Mouse (Mus musculus) intestine, embryonic 15.5 days (tissue): ENCODE data around the gene Gemin6. TPM values are rescaled to one million over a fixed set of nuclear protein-coding genes. Genes with fewer than 3 reads are reported as not detected.
A peak's percentile ranks its signal among the peaks of the same experiment; 100 is the strongest.
"Not testable (repeated sequence)": the region's sequence is repeated elsewhere in the genome, so short reads cannot be mapped to it uniquely, and the experiment has no call there.

ENCODE experiments used
- ATAC-seq: fragments of 200-750 bp; cut with Nextera tagmentation; 2 replicates; pipeline ENCODE4 v1.8.0; 2017; ENCODE audit warnings: moderate TSS enrichment, moderate library complexity
- H3K27ac ChIP-seq: fragments of 300-500 bp; sonication (generic); 2 replicates; pipeline ENCODE4 v1.5.1; 2015; ENCODE audit warnings: mild to moderate bottlenecking, inconsistent platforms
- H3K27me3 ChIP-seq: fragments of 300-500 bp; sonication (generic); replicated peaks from 2 replicates; pipeline ENCODE4 v1.6.1; 2015; ENCODE audit warnings: inconsistent platforms
- H3K36me3 ChIP-seq: fragments of 300-500 bp; sonication (generic); 2 replicates; pipeline ENCODE4 v1.6.1; 2015; ENCODE audit warnings: inconsistent platforms
- H3K4me1 ChIP-seq: fragments of 300-500 bp; sonication (generic); replicated peaks from 2 replicates; pipeline ENCODE4 v1.6.1; 2015; ENCODE audit warnings: inconsistent platforms
- H3K4me2 ChIP-seq: fragments of 300-500 bp; sonication (generic); replicated peaks from 2 replicates; pipeline ENCODE4 v1.6.1; 2015; ENCODE audit warnings: mild to moderate bottlenecking, inconsistent platforms
- H3K4me3 ChIP-seq: fragments of 300-500 bp; sonication (generic); replicated peaks from 2 replicates; pipeline ENCODE4 v1.5.1; 2015; ENCODE audit warnings: inconsistent platforms
- H3K9ac ChIP-seq: fragments of 300-500 bp; sonication (generic); 2 replicates; pipeline ENCODE4 v1.6.1; 2015; ENCODE audit warnings: inconsistent platforms
- H3K9me3 ChIP-seq: fragments of 300-500 bp; sonication (generic); 2 replicates; pipeline ENCODE4 v1.6.1; 2016; ENCODE audit warnings: inconsistent platforms
- WGBS: fragments of 180-500 bp; shearing (Covaris S2); methylation state at CpG from one replicate; pipeline ENCODE4 v1.1.7; 2015; 5-methylcytosine and 5-hydroxymethylcytosine counted together
- polyA plus RNA-seq: library from polyadenylated mRNA; unstranded; fragments of >200 nt; fragmentation: Nextera tagmentation; extraction: Ambion mirVana; gene quantifications from 2 replicates; pipeline ENCODE4 v1.2.1, GENCODE M21; 2015

Gene Gemin6
- 44.9 and 49.1 TPM in 2 replicates for polyA plus RNA-seq

GRCm38 (mm10) chr17:80224326-80225116, at the start of gene Gemin6:
Gemin6 (plus strand) TSS chr17:80224441.
- H3K36me3 ChIP-seq: 0 out of 2 replicates have a peak, but pooled peaks cover 3% of the 10 kb centered on the region
- ATAC-seq: peak; percentile 98
- H3K27ac ChIP-seq: peak within 1 kb of the TSS; percentile 78
- no peaks in the 10 kb centered on the region for H3K27me3 ChIP-seq
- peak within 1 kb of the TSS; percentile 79 for H3K4me2 ChIP-seq
- H3K9ac ChIP-seq: peak within 1 kb of the TSS; percentile 53
- under 1% methylated on average over 33 of the region's 33 CpGs for WGBS
- H3K4me1 ChIP-seq: no peaks in the 10 kb centered on the region
- peak within 1 kb of the TSS; percentile 58 for H3K4me3 ChIP-seq
- no peaks in the 10 kb centered on the region for H3K9me3 ChIP-seq

GRCm38 (mm10) chr17:80174699-80175385, 49.4 kb upstream of the Gemin6 start:
- WGBS: 73% methylated on average over 19 of the region's 19 CpGs
- Histone ChIP-seq H3K27ac (no peak overlapping the region), H3K9me3 (no peaks in the 10 kb centered on the region), H3K27me3 (no peaks in the 10 kb centered on the region), H3K4me3 (no peak overlapping the region), H3K9ac (no peak overlapping the region), H3K4me1 (no peaks in the 10 kb centered on the region), H3K4me2 (no peak overlapping the region), H3K36me3 (no peaks in the 10 kb centered on the region)
- no peak for ATAC-seq

GRCm38 (mm10) chr17:80175386-80175739, 48.9 kb upstream of the Gemin6 start:
- no peak overlapping the region for H3K27ac ChIP-seq
- H3K27me3 ChIP-seq: no peaks in the 10 kb centered on the region
- H3K4me1 ChIP-seq: no peaks in the 10 kb centered on the region
- no peaks in the 10 kb centered on the region for H3K9me3 ChIP-seq
- H3K9ac ChIP-seq: no peak overlapping the region
- no peak overlapping the region for H3K4me3 ChIP-seq
- WGBS: 86% methylated on average over 4 of the region's 4 CpGs
- no peaks in the 10 kb centered on the region for H3K36me3 ChIP-seq
- no peak for ATAC-seq
- H3K4me2 ChIP-seq: no peak overlapping the region

GRCm38 (mm10) chr17:80175966-80176365, 48.3 kb upstream of the Gemin6 start:
- no peaks in the 10 kb centered on the region for H3K9me3 ChIP-seq
- no peak for ATAC-seq
- H3K36me3 ChIP-seq: no peaks in the 10 kb centered on the region
- H3K27ac ChIP-seq: no peak overlapping the region
- H3K4me2 ChIP-seq: no peak overlapping the region
- no peaks in the 10 kb centered on the region for H3K4me1 ChIP-seq
- 92% methylated on average over 3 of the region's 3 CpGs for WGBS
- H3K4me3 ChIP-seq: no peak overlapping the region
- no peaks in the 10 kb centered on the region for H3K27me3 ChIP-seq
- no peak overlapping the region for H3K9ac ChIP-seq

GRCm38 (mm10) chr17:80178846-80179245, 45.4 kb upstream of the Gemin6 start:
- not testable (repeated sequence) for H3K27ac ChIP-seq, H3K27me3 ChIP-seq, H3K9ac ChIP-seq, H3K4me3 ChIP-seq, ATAC-seq, H3K36me3 ChIP-seq, H3K4me1 ChIP-seq, H3K9me3 ChIP-seq, H3K4me2 ChIP-seq
- 97% methylated on average over 3 of the region's 3 CpGs for WGBS

GRCm38 (mm10) chr17:80179959-80180358, 44.3 kb upstream of the Gemin6 start:
- ATAC-seq: peak; percentile 61
- H3K27ac ChIP-seq: no peak overlapping the region
- H3K4me2 ChIP-seq: no peak overlapping the region
- H3K4me1 ChIP-seq: no peaks in the 10 kb centered on the region
- 1% methylated on average over 6 of the region's 6 CpGs for whole genome bisulfite sequencing
- no peak overlapping the region for H3K4me3 ChIP-seq
- H3K36me3 ChIP-seq: no peaks in the 10 kb centered on the region
- H3K27me3 ChIP-seq: no peaks in the 10 kb centered on the region
- no peaks in the 10 kb centered on the region for H3K9me3 ChIP-seq
- H3K9ac ChIP-seq: no peak overlapping the region

GRCm38 (mm10) chr17:80180468-80180867, 43.8 kb upstream of the Gemin6 start:
- Histone ChIP-seq H3K27me3 (no peaks in the 10 kb centered on the region), H3K36me3 (no peaks in the 10 kb centered on the region), H3K9me3 (no peaks in the 10 kb centered on the region), H3K4me2 (no peak overlapping the region), H3K4me3 (no peak overlapping the region), H3K9ac (no peak overlapping the region), H3K27ac (no peak overlapping the region), H3K4me1 (no peaks in the 10 kb centered on the region)
- peak; percentile 51 for ATAC-seq

- WGBS: 82% methylated on average over 10 of the region's 10 CpGs
- H3K27me3 ChIP-seq: no peaks in the 10 kb centered on the region
Measured at GRCm38 (mm10) chr17:80183615-80184014, 40.6 kb upstream of the Gemin6 start.

GRCm38 (mm10) chr17:80193075-80193474, 31.2 kb upstream of the Gemin6 start:
- no peak for ATAC-seq
- 66% methylated on average over 5 of the region's 5 CpGs for WGBS
- H3K36me3 ChIP-seq: peaks cover 6% of the 10 kb centered on the region; the same call in 1 of the 2 replicates

More at GRCm38 (mm10) chr17:80183615-80184014, 40.6 kb upstream of the Gemin6 start:
- no peak overlapping the region for H3K9ac ChIP-seq
- no peaks in the 10 kb centered on the region for H3K4me1 ChIP-seq
- H3K27ac ChIP-seq: no peak overlapping the region
- no peaks in the 10 kb centered on the region for H3K9me3 ChIP-seq
- H3K36me3 ChIP-seq: no peaks in the 10 kb centered on the region
- no peak for ATAC-seq
- H3K4me3 ChIP-seq: no peak overlapping the region
- no peak overlapping the region for H3K4me2 ChIP-seq

GRCm38 (mm10) chr17:80199160-80199778, 25.0 kb upstream of the Gemin6 start:
- H3K27ac ChIP-seq: no peak overlapping the region
- H3K4me1 ChIP-seq: no peaks in the 10 kb centered on the region
- no peak overlapping the region for H3K9ac ChIP-seq
- peaks cover 24% of the 10 kb centered on the region for H3K36me3 ChIP-seq
- H3K27me3 ChIP-seq: no peaks in the 10 kb centered on the region
- 95% methylated on average over 3 of the region's 3 CpGs for WGBS
- no peak overlapping the region for H3K4me2 ChIP-seq
- H3K4me3 ChIP-seq: no peak overlapping the region
- no peaks in the 10 kb centered on the region for H3K9me3 ChIP-seq
- ATAC-seq: peak; percentile 51

More at GRCm38 (mm10) chr17:80193075-80193474, 31.2 kb upstream of the Gemin6 start:
- no peaks in the 10 kb centered on the region for H3K27me3 ChIP-seq
- H3K4me2 ChIP-seq: no peak overlapping the region
- H3K9me3 ChIP-seq: no peaks in the 10 kb centered on the region
- no peak overlapping the region for H3K4me3 ChIP-seq
- no peaks in the 10 kb centered on the region for H3K4me1 ChIP-seq
- H3K27ac ChIP-seq: no peak overlapping the region
- no peak overlapping the region for H3K9ac ChIP-seq

- H3K27ac ChIP-seq: no peak overlapping the region
- peak overlapping the region; percentile 71 for H3K4me2 ChIP-seq
- no peaks in the 10 kb centered on the region for H3K9me3 ChIP-seq
- ATAC-seq: no peak
- H3K27me3 ChIP-seq: no peaks in the 10 kb centered on the region
- H3K4me3 ChIP-seq: peak overlapping the region; percentile 89
- H3K9ac ChIP-seq: peak overlapping the region; percentile 98
- WGBS: 13% methylated on average over 5 of the region's 5 CpGs
- peaks cover 16% of the 10 kb centered on the region for H3K36me3 ChIP-seq
- H3K4me1 ChIP-seq: 0 out of 2 replicates have a peak, but pooled peaks cover 7% of the 10 kb centered on the region
Measured at GRCm38 (mm10) chr17:80205657-80206056, 18.6 kb upstream of the Gemin6 start.

- Histone ChIP-seq H3K4me3 (peak overlapping the region; percentile 89), H3K9ac (peak overlapping the region; percentile 98), H3K27ac (peak overlapping the region; percentile 99), H3K4me2 (peak overlapping the region; percentile 71), H3K27me3 (no peaks in the 10 kb centered on the region), H3K4me1 (0 out of 2 replicates have a peak, but pooled peaks cover 7% of the 10 kb centered on the region), H3K36me3 (peaks cover 16% of the 10 kb centered on the region), H3K9me3 (no peaks in the 10 kb centered on the region)
- under 1% methylated on average over 36 of the region's 36 CpGs for WGBS
- peak; percentile 74 for ATAC-seq
Measured at GRCm38 (mm10) chr17:80206301-80206670, 18.0 kb upstream of the Gemin6 start.
